In the genomic region with DNA sequence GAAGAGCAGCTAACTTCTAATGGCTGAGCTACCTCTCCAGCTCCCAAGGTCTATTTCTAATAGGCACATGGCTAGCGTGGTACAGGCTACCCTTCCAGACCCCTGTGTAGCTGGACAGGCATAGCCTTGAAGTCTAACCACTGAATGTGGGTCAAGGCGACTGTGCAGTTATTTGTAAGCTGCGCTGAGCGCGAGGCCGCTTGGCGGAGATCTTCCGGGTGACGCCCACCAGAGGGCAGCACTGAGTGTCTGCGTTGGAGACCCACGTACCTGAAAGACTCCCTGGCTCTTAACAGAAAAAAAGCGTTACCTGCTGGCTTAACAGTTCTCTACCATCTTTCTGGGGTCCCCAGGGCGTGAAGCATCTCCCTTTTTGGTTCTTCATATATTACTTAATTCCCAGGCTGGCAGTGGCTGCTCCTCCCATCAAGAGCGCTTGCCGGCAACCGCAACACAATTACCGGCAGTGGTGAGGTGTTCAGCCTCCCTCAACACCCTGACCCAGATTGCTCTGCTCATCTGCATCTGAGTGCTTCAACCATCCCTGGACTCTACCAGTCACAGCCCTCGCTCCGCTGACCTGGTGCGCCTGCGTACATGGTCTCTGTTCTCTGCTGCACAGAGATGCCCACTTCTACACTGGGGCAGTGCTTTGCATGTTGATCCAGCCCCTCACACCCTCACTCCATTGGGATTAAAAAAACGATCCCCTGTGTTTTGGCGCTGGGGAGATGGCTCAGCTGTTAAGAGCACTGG, we compare ENCODE assay signal across 8 mouse cellular contexts. TPM values are rescaled to one million over a fixed set of nuclear protein-coding genes. Genes with fewer than 3 reads are reported as not detected.
DNase-seq lines count a peak whose midpoint lies in the region; ATAC-seq and TF ChIP-seq lines count a peak whose summit lies in the region.

No protein-coding gene starts in this region.

- TF ChIP-seq POLR2A in bone marrow, adult 2 months (IDR thresholded peaks at IDR 0.05; ENCODE audit: borderline replicate concordance, control insufficient read depth, low read depth, low read length) = no peak

- ATAC-seq in erythroid progenitor cell, adult 5-6 weeks (replicated peaks; ENCODE audit: low FRiP score, poor library complexity, severe bottlenecking) = 0 out of 2 replicates have a peak, but pooled peaks have one; percentile 46
- ATAC-seq in heart, embryonic 14.5 days (ENCODE audit: insufficient number of reproducible peaks, insufficient read depth, low FRiP score, low read depth) = no peak
- no peak for ATAC-seq in liver, embryonic 12.5 days
- no peak for ATAC-seq in neural tube, embryonic 12.5 days (ENCODE audit: low FRiP score, low read depth)
- ATAC-seq in stomach, embryonic 16.5 days (ENCODE audit: insufficient read depth, low FRiP score) = no peak

- no peak overlapping the region for H3K27ac ChIP-seq in bone marrow, adult 2 months (ENCODE audit: control insufficient read depth, insufficient read depth, low read depth, low read length, poor library complexity)
- H3K27ac ChIP-seq in heart, embryonic 14.5 days (replicated peaks in 1 of 2; ENCODE audit: control insufficient read depth in 1 of 2, insufficient read depth in 1 of 2, low read depth in 2 of 2, low read length in 2 of 2) = no peak overlapping the region
- H3K27ac ChIP-seq in liver, embryonic 12.5 days = no peak overlapping the region
- H3K27ac ChIP-seq in neural tube, embryonic 12.5 days = no peak overlapping the region
- H3K27ac ChIP-seq in stomach, embryonic 16.5 days (ENCODE audit: low read length) = no peak overlapping the region

- H3K4me1 ChIP-seq in bone marrow, adult 2 months (ENCODE audit: control insufficient read depth, insufficient read depth, low read length) = no peaks in the 10 kb centered on the region
- no peaks in the 10 kb centered on the region; a peak in 1 of 4 replicates for H3K4me1 ChIP-seq in heart, embryonic 14.5 days (ENCODE audit: control insufficient read depth in 2 of 2, insufficient read depth in 2 of 2, low read length in 2 of 2)
- peaks cover 1% of the 10 kb centered on the region; the same call in 1 of the 2 replicates for H3K4me1 ChIP-seq in liver, embryonic 12.5 days
- H3K4me1 ChIP-seq in neural tube, embryonic 12.5 days = 0 out of 2 replicates have a peak, but pooled peaks cover 4% of the 10 kb centered on the region
- 0 out of 2 replicates have a peak, but pooled peaks cover 3% of the 10 kb centered on the region for H3K4me1 ChIP-seq in stomach, embryonic 16.5 days (ENCODE audit: control insufficient read depth, insufficient read depth, low read length)

- H3K4me2 ChIP-seq in heart, embryonic 14.5 days (ENCODE audit: low read length) = peak overlapping the region; percentile 45
- peak overlapping the region; percentile 26; the same call in 1 of the 2 replicates for H3K4me2 ChIP-seq in liver, embryonic 12.5 days
- H3K4me2 ChIP-seq in neural tube, embryonic 12.5 days (replicated peaks) = peak overlapping the region; percentile 48
- H3K4me2 ChIP-seq in stomach, embryonic 16.5 days (ENCODE audit: low read depth, low read length) = peak overlapping the region; percentile 36

- H3K9me3 ChIP-seq in heart, embryonic 14.5 days (ENCODE audit: control insufficient read depth, low read length) = no peaks in the 10 kb centered on the region
- no peaks in the 10 kb centered on the region for H3K9me3 ChIP-seq in liver, embryonic 12.5 days (replicated peaks)
- no peaks in the 10 kb centered on the region for H3K9me3 ChIP-seq in neural tube, embryonic 12.5 days
- no peaks in the 10 kb centered on the region for H3K9me3 ChIP-seq in stomach, embryonic 16.5 days (replicated peaks; ENCODE audit: control insufficient read depth, low read length)

- 17% methylated on average over 23 of the region's 23 CpGs for WGBS in bone marrow, adult 2 months
- WGBS in heart, embryonic 14.5 days = 4% methylated on average over 23 of the region's 23 CpGs
- 7% methylated on average over 23 of the region's 23 CpGs for WGBS in liver, embryonic 12.5 days (ENCODE audit: insufficient replicate concordance)
- 4% methylated on average over 23 of the region's 23 CpGs for WGBS in neural tube, embryonic 12.5 days
- 8% methylated on average over 23 of the region's 23 CpGs for WGBS in stomach, embryonic 16.5 days

- DNase-seq in 3134 (ENCODE audit: extremely low read depth, insufficient read length, low spot score) = peak; percentile 39
- DNase-seq in kidney, postnatal 10 days = peak; percentile 91

- TF ChIP-seq CTCF in bone marrow, adult 2 months (IDR thresholded peaks at IDR 0.05; ENCODE audit: control insufficient read depth, insufficient read depth, low read length) = peak; percentile 92

- no peak overlapping the region for H3K9ac ChIP-seq in heart, embryonic 14.5 days (ENCODE audit: low read length)
- no peak overlapping the region for H3K9ac ChIP-seq in liver, embryonic 12.5 days
- H3K9ac ChIP-seq in neural tube, embryonic 12.5 days = 0 out of 2 replicates have a peak overlapping the region, but pooled peaks have one; percentile 17
- no peak overlapping the region for H3K9ac ChIP-seq in stomach, embryonic 16.5 days (ENCODE audit: low read length)

- H3K4me3 ChIP-seq in bone marrow, adult 2 months (replicated peaks; ENCODE audit: control insufficient read depth, low read depth, low read length) = no peak overlapping the region
- no peak overlapping the region for H3K4me3 ChIP-seq in heart, embryonic 14.5 days (ENCODE audit: control insufficient read depth in 1 of 2, insufficient read depth in 1 of 2, low read depth in 1 of 2, low read length in 2 of 2)
- no peak overlapping the region for H3K4me3 ChIP-seq in liver, embryonic 12.5 days
- H3K4me3 ChIP-seq in neural tube, embryonic 12.5 days = no peak overlapping the region
- no peak overlapping the region for H3K4me3 ChIP-seq in stomach, embryonic 16.5 days (replicated peaks; ENCODE audit: low read length)

- no peaks in the 10 kb centered on the region for H3K36me3 ChIP-seq in heart, embryonic 14.5 days (ENCODE audit: control insufficient read depth, insufficient read depth, low read length)
- no peaks in the 10 kb centered on the region for H3K36me3 ChIP-seq in liver, embryonic 12.5 days
- no peaks in the 10 kb centered on the region for H3K36me3 ChIP-seq in neural tube, embryonic 12.5 days
- H3K36me3 ChIP-seq in stomach, embryonic 16.5 days (ENCODE audit: control insufficient read depth, insufficient read depth, low read length) = no peaks in the 10 kb centered on the region

- H3K27me3 ChIP-seq in heart, embryonic 14.5 days (ENCODE audit: control insufficient read depth, insufficient read depth, low read length) = peaks cover 29% of the 10 kb centered on the region
- peaks cover 45% of the 10 kb centered on the region for H3K27me3 ChIP-seq in liver, embryonic 12.5 days (replicated peaks)
- H3K27me3 ChIP-seq in neural tube, embryonic 12.5 days (replicated peaks) = peaks cover 14% of the 10 kb centered on the region; the same call in 1 of the 2 replicates
- peaks cover 6% of the 10 kb centered on the region for H3K27me3 ChIP-seq in stomach, embryonic 16.5 days (ENCODE audit: control insufficient read depth, insufficient read depth, low read length)

RNA-seq across cellular contexts. Expression of a gene that starts 21.3 kb away (rescaled TPM):
- 1.9 and 7.8 TPM in 2 replicates for polyA plus RNA-seq in bone marrow, adult 2 months (2011; ENCODE audit: insufficient read depth, insufficient read length, low replicate concordance, missing spikeins)
- not detected in 2 replicates for total RNA-seq in erythroid progenitor cell, adult 5-6 weeks (2015; ENCODE audit: low replicate concordance)
- not detected in 2 replicates for total RNA-seq in erythroid progenitor cell, adult 5-6 weeks (2017; ENCODE audit: low replicate concordance)
- polyA plus RNA-seq in heart, embryonic 14.5 days (2014; fragmentation: Nextera tagmentation; extraction: Ambion mirVana) = 3.3 and 3.4 TPM in 2 replicates
- 1.4 and 1.6 TPM in 2 replicates for polyA plus RNA-seq in liver, embryonic 12.5 days (2016; fragmentation: Nextera tagmentation; extraction: Ambion mirVana)
- polyA plus RNA-seq in neural tube, embryonic 12.5 days (2016; fragmentation: Nextera tagmentation; extraction: Ambion mirVana) = 3.0 and 5.1 TPM in 2 replicates
- polyA plus RNA-seq in stomach, embryonic 16.5 days (2015; fragmentation: Nextera tagmentation; extraction: Ambion mirVana) = 4.6 and 5.4 TPM in 2 replicates

RNA-seq across cellular contexts. Expression of a gene that starts 35.7 kb away (rescaled TPM):
- 1.1 and 2.8 TPM in 2 replicates for polyA plus RNA-seq in bone marrow, adult 2 months (2011; ENCODE audit: insufficient read depth, insufficient read length, low replicate concordance, missing spikeins)
- total RNA-seq in erythroid progenitor cell, adult 5-6 weeks (2015; ENCODE audit: low replicate concordance) = not detected in 2 replicates
- not detected in 2 replicates for total RNA-seq in erythroid progenitor cell, adult 5-6 weeks (2017; ENCODE audit: low replicate concordance)
- polyA plus RNA-seq in heart, embryonic 14.5 days (2014; fragmentation: Nextera tagmentation; extraction: Ambion mirVana) = 5.4 and 7.2 TPM in 2 replicates
- polyA plus RNA-seq in liver, embryonic 12.5 days (2016; fragmentation: Nextera tagmentation; extraction: Ambion mirVana) = 1.9 and 2.0 TPM in 2 replicates
- polyA plus RNA-seq in neural tube, embryonic 12.5 days (2016; fragmentation: Nextera tagmentation; extraction: Ambion mirVana) = 3.5 and 4.8 TPM in 2 replicates
- polyA plus RNA-seq in stomach, embryonic 16.5 days (2015; fragmentation: Nextera tagmentation; extraction: Ambion mirVana) = 11.8 and 12.3 TPM in 2 replicates

RNA-seq across cellular contexts. Expression of a gene that starts 58.1 kb away (rescaled TPM):
- polyA plus RNA-seq in bone marrow, adult 2 months (2011; ENCODE audit: insufficient read depth, insufficient read length, low replicate concordance, missing spikeins) = 776 and 1,141 TPM in 2 replicates
- total RNA-seq in erythroid progenitor cell, adult 5-6 weeks (2015; ENCODE audit: low replicate concordance) = 515 and 750 TPM in 2 replicates
- 184 and 203 TPM in 2 replicates for total RNA-seq in erythroid progenitor cell, adult 5-6 weeks (2017; ENCODE audit: low replicate concordance)
- polyA plus RNA-seq in heart, embryonic 14.5 days (2014; fragmentation: Nextera tagmentation; extraction: Ambion mirVana) = 440 and 513 TPM in 2 replicates
- 472 and 487 TPM in 2 replicates for polyA plus RNA-seq in liver, embryonic 12.5 days (2016; fragmentation: Nextera tagmentation; extraction: Ambion mirVana)
- 341 and 353 TPM in 2 replicates for polyA plus RNA-seq in neural tube, embryonic 12.5 days (2016; fragmentation: Nextera tagmentation; extraction: Ambion mirVana)
- 538 and 564 TPM in 2 replicates for polyA plus RNA-seq in stomach, embryonic 16.5 days (2015; fragmentation: Nextera tagmentation; extraction: Ambion mirVana)
